Mouse (Mus musculus): Measurements from ENCODE around the gene Syngr3. TPM values are rescaled to one million over a fixed set of nuclear protein-coding genes. Genes with fewer than 3 reads are reported as not detected.
A peak's percentile ranks its signal among the peaks of the same experiment; 100 is the strongest.

Gene Syngr3
- polyA plus RNA-seq, 1 experiment from 2014 or later: 43.3 TPM

DNA sequence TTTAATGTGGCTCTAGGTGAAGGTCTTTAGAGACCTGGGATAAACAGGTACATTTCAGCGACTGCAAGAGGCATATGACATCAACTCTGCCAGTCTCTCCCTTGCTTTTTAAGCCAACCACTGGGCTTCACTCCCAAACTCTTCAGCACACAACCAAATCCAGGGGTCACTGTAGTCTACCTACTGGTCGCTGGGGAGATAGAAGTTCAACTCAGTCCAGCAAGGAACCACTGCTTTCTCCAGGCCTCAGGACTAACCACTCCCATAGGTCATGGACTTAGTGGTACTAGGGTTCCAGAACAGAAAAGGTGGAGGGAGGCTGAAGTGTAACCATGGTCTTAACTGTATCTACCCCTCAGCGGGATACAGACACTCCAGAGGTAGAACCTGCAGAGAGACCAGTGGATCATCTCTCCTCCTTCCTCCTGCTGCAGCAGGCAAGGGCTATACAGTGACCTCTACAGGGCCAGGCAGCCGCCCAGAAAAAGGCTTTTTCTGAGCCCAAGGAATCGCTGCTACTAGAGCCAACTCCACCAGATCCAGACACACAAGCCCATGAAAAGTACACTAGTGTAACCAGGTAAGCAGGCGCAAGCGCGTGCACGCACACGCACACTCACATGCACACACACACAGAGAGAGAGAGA, 40.9 kb downstream of the Syngr3 start:
- no peaks in the 10 kb centered on the region for H3K36me3 ChIP-seq
- peak overlapping the region; percentile 95 for H3K4me2 ChIP-seq (replicated peaks)
- WGBS: 74% methylated on average over 10 of the region's 10 CpGs
- no peak for ATAC-seq (ENCODE audit: low FRiP score, low read depth)
- H3K4me1 ChIP-seq: peaks cover 16% of the 10 kb centered on the region
- H3K9me3 ChIP-seq: no peaks in the 10 kb centered on the region
- H3K27ac ChIP-seq: no peak overlapping the region
- H3K27me3 ChIP-seq (replicated peaks): peaks cover 25% of the 10 kb centered on the region
- H3K9ac ChIP-seq: peak overlapping the region; percentile 72; the same call in 1 of the 2 replicates
- H3K4me3 ChIP-seq: no peak overlapping the region

DNA sequence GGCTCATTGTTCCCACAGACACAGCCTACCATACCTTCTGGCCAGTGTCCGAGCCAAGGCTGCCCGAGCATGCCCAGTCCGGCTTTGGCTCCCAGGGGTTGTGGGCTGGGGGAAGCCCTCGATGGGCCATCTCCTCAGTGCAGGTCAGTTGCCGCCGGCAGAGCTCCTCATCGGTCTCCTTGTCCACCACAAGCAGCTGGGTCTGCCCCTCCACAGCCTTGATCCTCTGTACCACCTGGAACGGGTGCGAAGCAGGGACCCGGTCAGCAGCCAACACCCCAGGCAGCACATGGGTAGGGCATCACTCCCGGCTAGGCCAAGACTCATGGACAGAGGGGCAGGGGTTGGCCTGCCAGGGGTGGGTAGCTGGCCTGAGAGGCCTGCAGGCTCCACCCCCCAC, 42.3 kb downstream of the Syngr3 start:
- Histone ChIP-seq H3K9ac (0 out of 2 replicates have a peak overlapping the region, but pooled peaks have one; percentile 26), H3K9me3 (no peaks in the 10 kb centered on the region), H3K4me2 (replicated peaks) (peak overlapping the region; percentile 18; the same call in 1 of the 2 replicates), H3K4me1 (peaks cover 21% of the 10 kb centered on the region), H3K36me3 (no peaks in the 10 kb centered on the region), H3K27ac (no peak overlapping the region), H3K4me3 (no peak overlapping the region), H3K27me3 (replicated peaks) (peaks cover 25% of the 10 kb centered on the region)
- ATAC-seq (ENCODE audit: low FRiP score, low read depth): no peak
- 80% methylated on average over 11 of the region's 11 CpGs for WGBS

DNA sequence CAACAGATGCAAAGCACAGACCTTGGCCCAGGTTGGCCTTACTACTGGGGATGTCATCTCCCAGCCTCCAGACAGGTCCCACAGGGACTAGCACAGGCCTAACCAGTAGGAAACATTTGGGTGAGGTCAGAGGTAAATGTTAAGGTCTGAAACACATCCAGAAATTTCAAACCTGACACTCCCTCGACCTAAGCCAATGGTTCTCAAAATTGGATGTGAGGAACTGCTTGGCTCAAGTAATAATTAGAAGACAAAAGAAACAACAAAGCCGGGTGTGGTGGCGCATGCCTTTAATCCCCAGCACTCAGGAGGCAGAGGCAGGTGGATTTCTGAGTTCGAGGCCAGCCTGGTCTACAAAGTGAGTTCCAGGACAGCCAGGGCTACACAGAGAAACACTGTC, 43.4 kb downstream of the Syngr3 start:
- ATAC-seq (ENCODE audit: low FRiP score, low read depth): no peak
- Histone ChIP-seq H3K27me3 (replicated peaks) (peaks cover 25% of the 10 kb centered on the region), H3K4me1 (peaks cover 21% of the 10 kb centered on the region), H3K9me3 (no peaks in the 10 kb centered on the region), H3K4me3 (no peak overlapping the region), H3K27ac (no peak overlapping the region), H3K4me2 (replicated peaks) (no peak overlapping the region), H3K9ac (no peak overlapping the region), H3K36me3 (no peaks in the 10 kb centered on the region)
- 89% methylated on average over 4 of the region's 4 CpGs for WGBS

DNA sequence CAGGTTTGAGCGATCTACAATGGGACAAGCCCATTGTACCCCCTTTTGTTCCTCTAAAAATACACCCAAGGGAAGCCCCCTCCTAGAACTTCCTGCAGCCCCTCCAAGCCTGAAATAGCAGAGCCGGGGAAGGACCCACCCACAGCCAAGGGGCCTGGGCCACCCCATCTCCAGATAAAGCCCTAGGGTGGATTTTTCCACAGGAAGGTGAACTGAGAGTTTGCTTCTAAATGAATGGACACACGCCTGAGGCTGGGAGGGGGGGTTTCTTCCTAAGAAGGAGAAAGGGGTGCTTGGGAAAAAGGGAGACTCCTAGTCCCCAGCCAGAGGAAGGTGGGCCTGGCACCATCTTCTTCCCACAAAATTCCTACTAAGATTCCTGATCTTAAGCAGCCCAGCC, 43.8 kb downstream of the Syngr3 start:
- H3K36me3 ChIP-seq: no peaks in the 10 kb centered on the region
- 85% methylated on average over 3 of the region's 3 CpGs for WGBS

DNA sequence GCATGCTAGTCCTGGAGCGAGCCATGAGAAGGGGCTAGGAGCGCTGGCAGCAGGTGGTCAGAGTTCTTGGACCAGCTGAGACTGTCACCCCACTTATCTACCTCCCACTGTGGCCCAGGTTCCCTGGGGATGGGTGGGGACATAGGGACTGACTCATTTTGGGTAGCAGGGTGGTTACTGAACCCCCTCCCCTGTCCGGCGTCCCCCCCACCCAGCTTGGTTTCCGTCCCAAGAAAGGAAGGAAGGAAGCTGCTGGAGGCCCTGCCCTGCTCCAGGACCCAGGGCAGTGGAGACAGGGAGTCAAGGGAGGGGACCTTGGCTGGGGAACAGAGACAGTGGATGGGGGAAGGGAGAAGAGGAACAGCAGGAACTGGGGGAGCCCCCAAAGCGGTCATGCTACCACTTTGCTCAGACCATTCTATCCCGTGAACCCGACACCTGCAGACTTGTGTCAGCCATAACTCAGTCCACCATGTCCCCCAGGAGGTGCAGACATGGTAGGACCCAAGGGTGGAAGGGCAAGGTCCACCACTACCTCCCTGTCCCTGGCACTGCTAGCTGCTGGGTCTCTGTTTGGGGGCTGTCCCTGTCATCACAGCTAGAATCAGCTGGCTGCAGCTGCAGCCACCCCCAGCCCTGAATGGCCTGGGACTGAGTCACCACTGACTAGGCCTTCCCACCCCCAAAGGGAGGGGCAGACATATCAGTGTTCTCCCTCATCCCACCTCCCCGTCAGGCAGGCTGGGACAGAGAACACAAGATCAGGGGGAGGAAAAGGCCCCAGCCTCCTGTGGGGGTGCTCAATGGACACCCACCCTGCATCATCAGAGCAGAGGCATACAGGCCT, 44.7 kb downstream of the Syngr3 start:
- peaks cover 17% of the 10 kb centered on the region for H3K27me3 ChIP-seq (replicated peaks)
- H3K4me2 ChIP-seq (replicated peaks): peak overlapping the region; percentile 24; the same call in 1 of the 2 replicates
- no peak overlapping the region for H3K9ac ChIP-seq
- peaks cover 18% of the 10 kb centered on the region for H3K4me1 ChIP-seq
- H3K27ac ChIP-seq: no peak overlapping the region
- no peaks in the 10 kb centered on the region for H3K9me3 ChIP-seq
- ATAC-seq (ENCODE audit: low FRiP score, low read depth): no peak
- H3K4me3 ChIP-seq: no peak overlapping the region
- WGBS: 84% methylated on average over 9 of the region's 9 CpGs
- no peaks in the 10 kb centered on the region for H3K36me3 ChIP-seq

More for the DNA sequence above, 43.8 kb downstream of the Syngr3 start:
- Histone ChIP-seq H3K27me3 (replicated peaks) (peaks cover 25% of the 10 kb centered on the region), H3K4me2 (replicated peaks) (no peak overlapping the region), H3K4me3 (no peak overlapping the region), H3K4me1 (peaks cover 21% of the 10 kb centered on the region), H3K27ac (no peak overlapping the region), H3K9ac (no peak overlapping the region), H3K9me3 (no peaks in the 10 kb centered on the region)
- no peak for ATAC-seq (ENCODE audit: low FRiP score, low read depth)

DNA sequence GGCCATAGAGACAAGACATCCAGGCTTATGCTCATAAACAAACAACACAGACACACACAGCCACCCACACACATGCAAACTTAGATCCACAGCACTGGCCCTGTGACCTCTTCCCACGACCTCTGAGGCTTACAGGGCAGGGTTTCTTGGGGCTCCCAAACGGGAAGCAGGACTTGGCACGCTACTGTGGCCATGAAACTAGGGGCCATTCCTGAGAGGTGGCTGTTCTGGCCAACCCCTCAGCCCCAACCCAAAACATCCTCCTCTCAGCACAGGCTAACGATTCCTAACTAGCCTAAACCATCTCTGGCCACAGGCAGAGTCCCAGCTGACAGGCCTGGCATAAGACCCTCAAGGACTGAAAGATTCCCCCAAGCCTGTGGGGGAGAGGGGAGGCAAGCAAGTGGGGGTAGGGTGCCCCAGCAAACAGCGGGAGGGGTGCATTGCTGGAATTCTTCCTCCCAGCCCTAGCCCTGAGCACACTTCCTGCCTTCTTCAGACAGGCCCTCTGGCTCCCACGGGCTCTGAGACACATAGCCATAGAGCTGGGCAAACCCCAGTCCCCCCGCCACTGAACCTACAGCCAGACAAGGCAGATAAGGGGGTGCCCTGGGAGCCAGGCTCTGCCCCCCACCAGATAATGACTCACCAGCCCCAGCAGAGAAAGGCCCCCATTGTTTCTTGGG, 45.6 kb downstream of the Syngr3 start:
- H3K36me3 ChIP-seq: no peaks in the 10 kb centered on the region
- peaks cover 9% of the 10 kb centered on the region for H3K27me3 ChIP-seq (replicated peaks)
- H3K27ac ChIP-seq: no peak overlapping the region
- H3K9me3 ChIP-seq: no peaks in the 10 kb centered on the region
- peak overlapping the region; percentile 24 for H3K4me2 ChIP-seq (replicated peaks)
- no peak overlapping the region for H3K4me3 ChIP-seq
- WGBS: 45% methylated on average over 7 of the region's 7 CpGs
- H3K9ac ChIP-seq: 0 out of 2 replicates have a peak overlapping the region, but pooled peaks have one; percentile 8
- H3K4me1 ChIP-seq: peaks cover 12% of the 10 kb centered on the region
- no peak for ATAC-seq (ENCODE audit: low FRiP score, low read depth)

DNA sequence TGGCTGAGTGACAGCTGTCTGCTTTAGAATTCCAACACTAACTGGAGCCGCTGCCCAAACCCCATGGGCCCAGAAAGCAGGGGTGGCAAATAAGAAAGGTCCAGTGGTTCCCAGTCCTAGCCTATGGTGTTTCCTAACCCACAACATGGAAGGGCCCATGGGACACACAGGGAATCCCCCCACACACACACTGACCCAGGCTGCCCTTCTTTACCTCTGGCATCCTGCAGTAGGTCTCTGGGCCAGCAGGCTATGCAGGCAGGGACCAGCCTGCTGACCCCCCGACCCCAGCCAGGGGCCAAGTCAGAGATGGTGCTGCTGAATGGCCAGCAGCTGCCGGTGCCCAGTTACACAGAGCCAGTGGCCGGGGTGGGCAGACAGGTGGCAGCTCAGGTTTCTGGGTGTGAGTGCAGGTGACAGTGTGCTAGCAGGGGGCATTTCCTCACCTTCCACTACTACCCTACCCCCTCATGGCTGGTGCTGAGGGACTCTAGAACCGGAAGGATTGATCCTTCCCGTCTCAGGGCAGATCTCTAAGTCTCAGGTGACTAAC, 46.9 kb downstream of the Syngr3 start:
- ATAC-seq (ENCODE audit: low FRiP score, low read depth): no peak
- Histone ChIP-seq H3K36me3 (no peaks in the 10 kb centered on the region), H3K4me1 (peaks cover 12% of the 10 kb centered on the region), H3K4me2 (replicated peaks) (no peak overlapping the region), H3K9ac (no peak overlapping the region), H3K4me3 (no peak overlapping the region), H3K9me3 (no peaks in the 10 kb centered on the region), H3K27ac (no peak overlapping the region), H3K27me3 (replicated peaks) (peaks cover 4% of the 10 kb centered on the region; the same call in 1 of the 2 replicates)
- WGBS: 74% methylated on average over 6 of the region's 6 CpGs

DNA sequence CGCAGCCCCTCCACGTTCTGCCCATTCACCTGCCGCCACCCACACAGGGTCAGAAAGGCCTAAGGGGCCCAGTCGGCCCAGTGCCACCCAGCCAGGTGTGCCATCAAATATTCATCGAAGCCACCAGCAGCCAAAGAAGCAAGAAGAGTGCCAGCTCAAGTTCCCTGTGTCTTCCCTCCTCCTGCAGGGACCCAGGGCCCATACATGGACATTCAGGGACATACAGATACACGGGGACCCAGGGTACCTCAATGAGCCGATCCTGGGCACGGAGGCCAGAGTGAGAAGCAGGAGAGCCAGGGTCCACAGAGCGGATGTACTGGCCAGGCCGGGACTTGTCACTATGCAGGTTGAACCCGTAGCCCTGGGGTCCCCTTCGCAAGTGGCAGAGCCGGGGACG, 47.8 kb downstream of the Syngr3 start:
- no peak for ATAC-seq (ENCODE audit: low FRiP score, low read depth)
- Histone ChIP-seq H3K27me3 (replicated peaks) (no peaks in the 10 kb centered on the region), H3K27ac (no peak overlapping the region), H3K9me3 (no peaks in the 10 kb centered on the region), H3K4me1 (peaks cover 12% of the 10 kb centered on the region), H3K9ac (no peak overlapping the region), H3K4me3 (no peak overlapping the region), H3K4me2 (replicated peaks) (no peak overlapping the region), H3K36me3 (no peaks in the 10 kb centered on the region)
- whole genome bisulfite sequencing: 90% methylated on average over 14 of the region's 14 CpGs

DNA sequence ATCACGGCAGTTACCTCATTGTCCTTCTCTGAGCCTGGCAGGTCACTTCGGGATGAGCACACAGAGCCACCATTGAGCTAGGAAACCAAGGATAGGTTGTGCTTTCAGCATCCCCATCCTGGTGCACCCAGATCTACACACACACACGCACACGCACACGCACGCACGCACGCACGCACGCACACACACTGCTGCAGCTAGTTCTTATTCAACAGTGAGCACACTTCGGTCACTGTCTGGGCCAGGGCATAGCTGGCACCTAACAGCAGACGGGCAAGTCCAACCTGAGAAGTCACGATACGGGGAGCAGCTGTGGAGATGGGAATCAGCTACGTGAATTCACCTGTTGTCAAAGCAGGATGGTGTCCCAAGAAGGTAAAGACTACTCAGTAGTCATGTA, 49.2 kb downstream of the Syngr3 start:
- Histone ChIP-seq H3K4me3 (no peak overlapping the region), H3K4me1 (peaks cover 12% of the 10 kb centered on the region), H3K36me3 (no peaks in the 10 kb centered on the region), H3K27me3 (replicated peaks) (no peaks in the 10 kb centered on the region), H3K9ac (no peak overlapping the region), H3K4me2 (replicated peaks) (no peak overlapping the region), H3K27ac (no peak overlapping the region), H3K9me3 (no peaks in the 10 kb centered on the region)
- WGBS: 91% methylated on average over 15 of the region's 15 CpGs
- no peak for ATAC-seq (ENCODE audit: low FRiP score, low read depth)

DNA sequence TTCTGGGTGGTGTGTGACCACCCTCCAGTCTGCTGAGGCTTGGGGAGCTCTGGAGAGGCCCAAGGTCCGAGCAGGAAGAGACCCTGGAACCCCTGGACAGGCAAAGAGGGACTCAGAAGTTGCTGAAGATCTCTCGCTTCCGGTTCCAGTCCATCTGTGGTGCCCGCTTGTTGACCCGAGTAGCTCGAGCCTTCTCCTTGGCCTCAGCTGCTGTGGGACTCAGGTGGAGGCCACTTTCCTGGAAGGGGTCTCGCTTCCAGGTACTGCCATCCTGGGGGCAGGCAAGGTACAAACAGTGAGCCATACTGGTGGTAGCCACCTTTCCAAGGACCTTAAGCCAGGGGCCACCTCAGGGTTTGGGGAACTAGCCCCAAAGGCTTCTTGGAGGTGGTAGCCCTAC, 49.6 kb downstream of the Syngr3 start:
- Histone ChIP-seq H3K27ac (no peak overlapping the region), H3K4me3 (no peak overlapping the region), H3K4me2 (replicated peaks) (no peak overlapping the region), H3K9me3 (no peaks in the 10 kb centered on the region), H3K9ac (no peak overlapping the region), H3K4me1 (peaks cover 12% of the 10 kb centered on the region), H3K36me3 (no peaks in the 10 kb centered on the region), H3K27me3 (replicated peaks) (no peaks in the 10 kb centered on the region)
- 83% methylated on average over 7 of the region's 7 CpGs for WGBS
- ATAC-seq (ENCODE audit: low FRiP score, low read depth): no peak

DNA sequence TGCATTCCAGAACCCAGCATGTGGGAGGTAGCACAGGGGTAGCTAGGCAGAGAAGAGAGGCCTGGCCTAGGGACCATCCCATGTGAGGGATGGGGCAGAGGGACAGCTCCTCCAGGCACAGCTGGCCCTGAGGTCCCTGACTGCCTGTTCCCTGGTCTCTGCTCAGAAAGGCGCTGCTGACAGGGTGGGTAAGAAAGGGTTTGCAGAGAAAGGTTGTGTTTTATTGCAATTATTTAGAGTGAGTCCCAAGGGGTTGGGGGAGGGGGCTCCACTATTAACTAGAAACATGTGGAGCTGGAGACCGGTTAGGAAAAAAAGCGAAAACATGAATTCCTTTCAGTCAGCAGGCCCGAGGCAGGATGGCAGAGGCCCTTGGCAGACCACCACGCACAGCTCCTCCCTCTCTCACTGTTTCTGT, 50.2 kb downstream of the Syngr3 start:
- peak overlapping the region; percentile 28; the same call in 1 of the 2 replicates for H3K4me2 ChIP-seq (replicated peaks)
- H3K36me3 ChIP-seq: no peaks in the 10 kb centered on the region
- H3K9ac ChIP-seq: no peak overlapping the region
- no peaks in the 10 kb centered on the region for H3K27me3 ChIP-seq (replicated peaks)
- no peaks in the 10 kb centered on the region for H3K9me3 ChIP-seq
- H3K27ac ChIP-seq: 0 out of 2 replicates have a peak overlapping the region, but pooled peaks have one; percentile 21
- H3K4me3 ChIP-seq: no peak overlapping the region; the same call in 1 of the 2 replicates
- ATAC-seq (ENCODE audit: low FRiP score, low read depth): no peak
- WGBS: 83% methylated on average over 5 of the region's 5 CpGs
- peaks cover 12% of the 10 kb centered on the region for H3K4me1 ChIP-seq

DNA sequence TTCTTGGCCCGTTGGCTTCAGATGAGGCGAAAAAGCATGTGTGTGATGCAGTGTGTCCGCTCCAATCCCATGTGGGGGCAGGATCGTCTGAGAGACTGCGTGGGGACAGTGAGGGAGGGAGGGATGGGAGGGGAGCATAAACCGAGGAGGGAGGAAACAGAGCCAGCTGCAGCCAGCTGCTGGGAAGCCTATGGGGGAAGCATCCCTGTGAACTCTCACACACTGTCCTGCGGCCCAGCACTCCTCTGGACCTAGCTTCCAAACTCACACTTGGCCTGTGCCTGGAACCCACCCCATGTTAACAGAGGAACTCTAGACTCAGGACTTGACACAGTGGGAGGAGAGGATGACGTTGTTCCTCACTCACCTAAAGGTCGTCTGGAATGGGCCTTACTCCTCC, 50.9 kb downstream of the Syngr3 start:
- no peak for ATAC-seq (ENCODE audit: low FRiP score, low read depth)
- 0 out of 2 replicates have a peak overlapping the region, but pooled peaks have one; percentile 21 for H3K27ac ChIP-seq

More for the DNA sequence above, 50.9 kb downstream of the Syngr3 start:
- peaks cover 7% of the 10 kb centered on the region for H3K4me1 ChIP-seq
- no peaks in the 10 kb centered on the region for H3K36me3 ChIP-seq
- WGBS: 68% methylated on average over 9 of the region's 9 CpGs
- no peak overlapping the region for H3K4me2 ChIP-seq (replicated peaks)
- H3K9ac ChIP-seq: no peak overlapping the region
- H3K4me3 ChIP-seq: no peak overlapping the region
- no peaks in the 10 kb centered on the region for H3K27me3 ChIP-seq (replicated peaks)
- H3K9me3 ChIP-seq: no peaks in the 10 kb centered on the region
